Mouse (Mus musculus): ENCODE results near the gene Mrln.

GRCm38 (mm10) chr10:70266501-70266900 lies 62.0 kb downstream of the Mrln start:
- no peak for TF ChIP-seq CTCF (IDR thresholded peaks at IDR 0.05; ENCODE audit: borderline replicate concordance, insufficient read depth, low read depth, low read length)
- TF ChIP-seq POLR2A (IDR thresholded peaks at IDR 0.05; ENCODE audit: borderline replicate concordance, insufficient read depth, low read length): no peak
